Mouse (Mus musculus): Measurements from ENCODE around the gene Mettl7a1.
"Not testable (repeated sequence)": the region's sequence is repeated elsewhere in the genome, so short reads cannot be mapped to it uniquely, and the experiment has no call there.

Mettl7a1 gene

DNA sequence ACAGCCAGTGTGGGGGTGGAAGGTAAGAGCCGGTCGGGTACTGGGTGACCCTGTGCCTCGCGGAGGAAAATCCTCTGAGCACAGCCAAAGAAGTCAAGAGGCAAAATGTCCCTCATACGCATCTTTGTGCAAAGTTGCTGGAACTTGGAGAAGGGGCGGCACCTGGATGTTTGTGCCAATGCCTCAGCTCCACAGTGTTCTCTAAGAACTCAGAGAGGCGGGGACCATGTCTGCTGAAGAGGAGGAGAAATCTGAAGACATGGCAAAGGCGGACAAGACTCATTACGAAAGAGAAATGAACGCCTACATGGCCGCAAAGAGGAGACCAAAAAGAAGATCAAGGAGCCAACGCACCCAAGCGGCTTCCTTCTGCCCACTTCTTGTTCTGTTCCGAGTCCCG lies 2.4 kb upstream of the Mettl7a1 start:
- no peak for DNase-seq

DNA sequence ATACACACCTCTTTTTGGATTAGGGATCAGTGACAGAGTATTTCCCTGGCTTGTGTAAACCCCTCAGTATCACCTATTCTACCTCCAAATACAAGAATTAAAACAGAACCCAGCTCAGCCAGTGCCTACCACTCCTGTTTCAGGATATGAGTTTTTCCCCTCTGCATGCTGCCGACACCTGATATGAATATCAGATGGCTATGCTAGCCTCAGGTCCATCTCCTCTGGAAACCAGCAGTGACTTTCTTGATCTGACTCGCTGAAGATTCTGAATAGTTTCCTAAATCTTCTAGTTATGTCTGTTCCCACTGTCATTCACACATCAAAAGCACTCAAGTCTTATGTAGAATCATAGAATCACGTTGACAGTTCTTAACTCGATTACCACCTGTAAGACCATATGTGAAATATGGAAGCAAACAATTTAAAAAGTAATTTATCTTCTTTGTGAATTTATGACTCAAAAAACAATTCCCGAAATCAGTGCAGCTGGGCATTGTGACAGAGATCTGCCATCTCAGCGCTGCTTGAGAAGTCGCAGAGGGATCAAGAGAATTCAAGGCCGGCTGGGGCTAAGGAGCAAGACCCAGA lies 417 bp upstream of the Mettl7a1 start:
- DNase-seq = no peak

DNA sequence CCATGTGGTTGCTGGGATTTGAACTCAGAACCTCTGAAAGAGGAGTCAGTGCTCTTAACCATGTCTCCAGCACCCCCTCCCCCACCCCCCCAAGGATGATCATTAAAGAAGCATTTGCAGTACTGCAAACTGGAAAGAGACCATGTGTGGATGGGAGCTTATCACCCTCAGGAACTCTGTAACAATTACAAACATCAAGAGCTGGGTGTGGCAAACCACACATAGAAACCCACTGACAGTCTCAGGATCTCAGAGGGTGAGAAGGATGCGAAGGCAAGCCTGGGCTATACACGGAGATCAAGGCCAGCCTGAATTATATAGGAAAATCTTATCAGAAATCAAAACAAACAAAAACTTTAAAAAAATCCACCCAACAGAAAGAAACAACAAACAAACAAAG lies 2.3 kb downstream of the Mettl7a1 start:
- no peak for DNase-seq

DNA sequence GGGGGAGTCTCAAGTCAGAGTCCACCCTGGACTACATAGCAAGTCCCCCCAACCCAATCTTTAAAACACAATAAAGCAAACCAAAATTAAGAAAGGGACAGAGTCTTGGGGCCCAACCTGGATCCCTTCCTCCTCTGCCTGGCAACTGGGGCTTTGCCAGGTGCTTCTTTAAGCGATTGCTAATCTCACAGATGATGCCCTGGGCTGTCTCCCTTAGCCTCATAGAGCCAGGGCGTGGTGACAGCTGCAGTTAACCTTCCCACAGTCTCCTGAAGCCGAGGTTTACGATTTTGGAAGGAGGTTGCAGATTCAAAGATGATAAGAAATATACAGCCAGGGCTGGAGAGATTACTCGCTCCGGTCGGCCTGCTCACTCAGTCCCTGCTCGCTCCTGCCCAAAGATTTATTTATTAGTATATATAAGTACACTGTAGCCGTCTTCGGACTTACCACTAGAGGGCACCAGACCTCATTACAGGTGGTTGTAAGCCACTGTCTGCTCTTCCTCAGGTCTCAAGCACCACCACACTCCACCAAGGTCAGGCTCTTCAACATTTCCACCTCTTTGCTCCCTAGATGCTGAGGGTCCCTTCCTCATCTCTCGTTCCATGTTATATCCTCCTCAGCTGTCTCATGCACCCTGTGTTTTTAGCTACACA lies 3.6 kb downstream of the Mettl7a1 start:
- DNase-seq = peak; percentile 48 to 54

DNA sequence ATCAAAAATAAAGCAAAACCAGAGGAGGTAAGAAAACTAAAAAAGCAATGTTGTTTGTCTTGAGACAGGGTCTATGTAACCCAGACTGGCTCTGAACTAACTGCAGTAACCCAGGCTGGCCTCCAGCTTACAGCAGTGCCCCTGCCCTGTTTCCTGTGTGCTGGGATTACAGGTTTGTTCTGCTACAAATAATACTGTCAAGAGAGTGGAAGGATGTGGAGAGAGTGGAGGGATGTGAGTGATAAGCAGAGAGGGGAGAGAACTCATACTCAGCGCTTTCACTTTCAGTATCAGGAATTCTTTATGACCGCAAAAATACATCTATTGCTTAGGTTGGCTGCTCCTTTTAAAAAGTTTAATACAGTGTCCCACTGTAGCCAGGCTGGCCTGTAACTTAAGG lies 8.4 kb downstream of the Mettl7a1 start:
- DNase-seq = no peak

DNA sequence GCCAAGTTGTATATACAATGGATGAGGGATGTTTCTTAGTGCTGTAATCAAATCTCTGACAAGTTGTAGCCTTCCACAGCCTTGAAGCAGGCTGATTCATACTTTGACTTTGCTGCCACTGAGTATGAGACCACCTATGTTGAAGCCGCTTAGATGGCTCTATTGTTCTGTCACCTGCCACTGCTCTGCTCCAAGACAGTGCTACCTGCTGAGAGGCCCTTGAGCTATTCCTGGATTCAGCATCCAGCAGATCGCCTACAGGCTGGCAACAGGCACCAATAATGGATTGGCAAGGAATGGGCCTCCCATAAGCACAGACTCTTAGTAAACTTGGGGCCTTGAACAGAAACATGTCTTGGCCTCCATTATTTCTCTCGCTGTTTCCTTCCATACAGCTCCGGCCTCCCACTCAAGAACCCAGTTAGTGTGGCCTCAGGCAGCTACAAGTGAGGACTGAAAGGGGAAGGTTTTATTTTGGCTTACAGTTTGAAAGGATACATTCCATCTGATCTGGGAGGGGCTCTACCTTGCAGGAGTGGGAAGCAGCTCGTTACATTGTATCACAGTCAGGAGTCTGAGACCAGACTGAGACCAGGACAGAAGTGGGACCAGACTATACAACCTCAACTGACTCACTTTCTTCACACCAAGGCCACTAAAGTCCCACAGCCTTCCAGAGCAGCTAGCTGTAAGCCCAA lies 10.7 kb downstream of the Mettl7a1 start:
- no peak for DNase-seq

DNA sequence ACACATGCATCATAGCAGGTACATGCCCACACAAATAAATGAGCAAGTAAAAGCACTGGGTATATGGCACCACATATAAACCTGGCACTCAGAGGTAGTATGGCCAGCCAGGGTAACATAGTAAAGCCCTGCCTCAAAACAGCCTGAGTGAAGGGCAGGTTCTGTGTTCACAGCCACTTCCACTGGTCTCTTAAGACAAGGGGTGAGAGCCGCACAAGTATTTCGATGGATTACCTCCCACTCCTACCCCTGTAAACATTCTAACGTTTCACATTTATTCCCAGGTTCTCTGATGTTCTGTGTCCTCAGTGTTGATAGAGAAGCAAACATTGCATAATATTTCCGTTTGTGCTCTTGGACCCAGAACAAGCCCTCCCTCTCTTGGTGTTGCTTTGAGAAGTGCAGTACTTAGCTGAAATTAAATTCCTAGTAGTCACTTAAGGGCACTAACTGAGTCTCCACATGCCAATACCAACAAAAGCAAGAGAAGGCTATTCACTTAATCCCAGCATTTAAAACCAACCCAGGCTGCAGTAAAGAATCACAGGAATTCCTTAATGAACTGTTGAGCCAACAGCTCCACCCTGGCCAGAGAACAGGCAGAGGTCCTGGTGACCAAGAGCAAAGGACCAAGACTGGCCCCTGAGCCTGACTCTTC lies 14.2 kb downstream of the Mettl7a1 start:
- DNase-seq = not testable (repeated sequence)

DNA sequence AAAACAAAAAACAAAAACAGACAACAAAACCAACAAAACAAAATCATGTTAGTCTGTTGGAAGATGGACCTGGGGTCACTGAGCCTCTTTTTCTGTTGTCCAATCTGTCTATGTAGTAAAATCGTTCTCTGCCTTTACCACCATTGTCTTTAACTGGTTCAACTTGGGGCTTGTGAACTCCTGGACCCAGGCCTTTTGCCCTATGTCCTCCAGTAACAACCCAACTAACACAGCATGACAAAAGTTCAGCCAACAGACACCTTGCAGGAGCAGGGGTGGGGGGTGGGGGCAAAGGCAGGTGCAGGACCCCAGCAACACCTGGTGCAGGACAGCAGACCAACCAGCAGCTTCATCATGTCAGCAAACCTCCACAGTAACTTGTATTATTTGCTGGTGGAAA lies 15.9 kb downstream of the Mettl7a1 start:
- DNase-seq = no peak

DNA sequence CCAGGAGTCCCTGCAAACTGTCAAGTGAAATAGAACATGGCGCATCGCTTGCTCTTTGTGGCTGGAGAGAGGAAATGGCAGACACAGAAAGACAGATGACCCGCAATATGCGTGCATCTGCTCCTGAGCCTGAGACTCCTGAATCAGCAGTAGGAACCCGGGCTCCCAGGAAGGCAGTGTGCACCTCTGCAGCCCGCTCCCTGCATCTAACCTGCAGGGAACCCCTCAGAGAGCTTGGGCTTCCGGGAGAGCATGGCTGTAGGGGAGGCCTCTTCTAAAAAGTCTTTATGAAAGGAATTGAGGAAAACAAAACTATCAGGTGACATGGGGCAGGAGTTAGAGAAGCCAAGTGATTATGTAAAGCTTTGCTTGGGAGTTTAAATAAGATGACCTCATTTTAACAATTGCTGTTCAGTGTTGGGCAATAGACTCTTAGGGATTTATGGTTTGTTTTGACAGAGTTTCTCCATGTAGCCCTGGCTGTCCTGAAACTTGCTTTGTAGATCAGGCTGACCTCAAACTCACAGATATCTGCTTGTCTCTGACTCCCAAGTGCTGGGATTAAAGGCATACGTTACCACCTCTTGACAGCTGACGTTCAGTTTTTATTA lies 16.5 kb downstream of the Mettl7a1 start:
- no peak for DNase-seq

DNA sequence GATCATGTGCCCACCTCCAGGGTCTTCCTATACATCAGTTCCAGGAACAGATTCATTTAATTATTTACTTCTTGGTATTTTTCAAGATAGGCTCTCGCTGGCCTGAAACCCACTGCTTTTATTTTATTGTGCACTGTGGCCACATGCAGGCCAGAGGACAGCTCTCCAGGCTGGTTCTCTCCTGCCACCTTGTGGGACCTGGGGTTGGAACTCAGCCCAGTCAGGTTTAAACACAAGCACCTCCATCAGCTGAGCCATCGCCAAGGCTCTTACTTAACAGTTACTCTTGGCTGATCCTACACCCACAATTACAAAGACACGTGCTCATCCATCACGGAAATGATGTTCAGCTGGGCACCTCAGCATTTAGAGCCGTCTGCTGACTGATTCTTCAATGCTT lies 17.2 kb downstream of the Mettl7a1 start:
- DNase-seq = peak in 1 of 2 experiments; percentile 13

DNA sequence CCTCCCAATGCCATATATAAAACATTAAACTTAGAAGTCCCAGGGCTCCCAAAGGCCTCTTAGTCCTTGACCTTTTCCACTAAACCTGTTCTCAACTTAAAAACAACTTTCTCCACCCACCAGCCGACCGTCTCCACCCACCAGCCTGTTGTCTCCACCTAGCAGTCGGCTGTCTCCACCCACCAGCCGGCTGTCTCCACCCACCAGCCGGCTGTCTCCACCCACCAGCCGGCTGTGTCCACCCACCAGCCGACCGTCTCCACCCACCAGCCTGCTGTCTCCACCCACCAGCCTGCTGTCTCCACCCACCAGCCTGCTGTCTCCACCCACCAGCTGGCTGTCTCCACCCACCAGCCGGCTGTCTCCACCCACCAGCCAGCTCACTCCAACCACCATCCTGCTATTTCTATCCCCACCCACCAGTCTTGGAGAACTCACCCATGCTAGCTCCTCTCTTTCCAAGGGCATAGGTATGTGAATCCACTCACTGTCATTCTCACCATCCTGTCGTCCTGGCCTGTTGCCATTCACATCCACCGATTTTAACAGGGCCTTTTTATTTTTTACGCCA lies 20.2 kb downstream of the Mettl7a1 start:
- DNase-seq = no peak

DNA sequence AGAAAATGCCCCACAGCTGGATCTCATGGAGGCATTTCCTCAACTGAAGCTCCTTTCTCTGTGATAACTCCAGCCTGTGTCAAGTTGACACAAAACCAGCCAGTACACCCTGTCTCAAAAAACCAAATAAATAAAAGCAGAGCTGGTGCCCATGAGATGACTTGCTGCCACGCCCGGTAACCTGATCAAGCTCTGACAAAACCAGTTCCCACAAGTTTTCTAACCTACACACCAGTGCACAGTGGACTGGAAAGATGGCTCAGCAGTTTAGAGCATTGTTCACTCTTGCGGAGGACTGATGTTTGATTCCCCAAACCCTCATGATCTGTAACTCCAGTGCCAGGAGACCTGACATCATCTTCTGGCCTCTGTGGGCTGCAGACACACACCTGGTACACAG lies 21.3 kb downstream of the Mettl7a1 start:
- no peak for DNase-seq

DNA sequence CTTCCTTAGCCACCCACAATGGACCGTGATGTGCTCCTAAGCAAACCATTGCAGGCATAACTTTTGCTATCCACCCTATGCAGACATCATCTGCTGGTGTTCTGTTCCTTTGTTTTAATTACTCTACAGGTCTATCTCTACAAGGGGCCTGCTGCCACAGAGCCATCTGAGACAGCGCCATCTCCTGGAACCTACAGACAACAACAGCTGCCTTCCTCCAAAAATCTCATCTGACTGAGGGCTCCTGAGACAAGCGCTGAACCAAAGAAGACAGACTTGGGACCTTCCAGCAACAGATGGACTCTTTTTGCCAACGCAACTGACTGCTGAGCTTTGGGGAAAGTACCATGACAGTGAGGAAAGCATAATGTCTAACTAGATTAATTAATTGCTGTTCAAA lies 24.1 kb downstream of the Mettl7a1 start:
- peak in 1 of 2 experiments; percentile 7 for DNase-seq

DNA sequence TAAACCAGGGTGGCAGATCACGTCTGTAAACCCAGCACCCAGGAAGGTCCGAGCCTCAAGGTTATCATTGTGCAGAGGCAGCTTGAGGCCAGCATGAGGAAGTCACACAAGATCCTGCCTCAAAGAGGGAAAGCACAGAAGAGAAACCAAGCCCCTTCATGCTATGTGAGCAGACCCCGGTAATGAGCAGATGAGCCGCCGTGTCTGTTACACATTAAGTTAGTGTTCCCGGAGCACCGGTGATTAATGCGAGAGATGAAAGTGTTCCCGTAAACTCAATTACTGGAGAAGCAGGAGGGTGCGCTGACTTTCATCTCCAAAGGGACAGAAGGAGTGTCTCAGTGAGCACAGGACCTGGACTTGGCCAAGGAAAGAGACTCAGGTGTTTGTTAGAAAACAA lies 25.4 kb downstream of the Mettl7a1 start:
- DNase-seq = not testable (repeated sequence)

DNA sequence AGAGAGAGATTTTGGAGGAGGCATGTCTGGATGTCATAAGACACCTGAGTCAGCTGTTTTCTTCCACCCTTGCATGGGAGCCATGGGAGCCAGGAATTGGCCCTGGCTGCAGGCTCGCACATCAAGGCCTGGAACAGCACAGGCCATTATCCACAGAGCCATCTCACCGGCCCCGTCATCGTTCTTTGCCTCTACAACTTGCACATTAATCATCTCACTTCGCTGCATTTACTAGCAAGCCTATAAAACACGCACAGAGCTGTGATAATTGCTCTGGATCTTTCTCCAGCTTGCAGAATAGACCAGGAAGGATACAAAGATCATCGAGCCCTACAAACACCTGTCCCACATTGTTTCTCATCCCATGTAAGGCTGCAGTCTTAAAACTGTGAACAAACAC lies 26.8 kb downstream of the Mettl7a1 start:
- DNase-seq = no peak

DNA sequence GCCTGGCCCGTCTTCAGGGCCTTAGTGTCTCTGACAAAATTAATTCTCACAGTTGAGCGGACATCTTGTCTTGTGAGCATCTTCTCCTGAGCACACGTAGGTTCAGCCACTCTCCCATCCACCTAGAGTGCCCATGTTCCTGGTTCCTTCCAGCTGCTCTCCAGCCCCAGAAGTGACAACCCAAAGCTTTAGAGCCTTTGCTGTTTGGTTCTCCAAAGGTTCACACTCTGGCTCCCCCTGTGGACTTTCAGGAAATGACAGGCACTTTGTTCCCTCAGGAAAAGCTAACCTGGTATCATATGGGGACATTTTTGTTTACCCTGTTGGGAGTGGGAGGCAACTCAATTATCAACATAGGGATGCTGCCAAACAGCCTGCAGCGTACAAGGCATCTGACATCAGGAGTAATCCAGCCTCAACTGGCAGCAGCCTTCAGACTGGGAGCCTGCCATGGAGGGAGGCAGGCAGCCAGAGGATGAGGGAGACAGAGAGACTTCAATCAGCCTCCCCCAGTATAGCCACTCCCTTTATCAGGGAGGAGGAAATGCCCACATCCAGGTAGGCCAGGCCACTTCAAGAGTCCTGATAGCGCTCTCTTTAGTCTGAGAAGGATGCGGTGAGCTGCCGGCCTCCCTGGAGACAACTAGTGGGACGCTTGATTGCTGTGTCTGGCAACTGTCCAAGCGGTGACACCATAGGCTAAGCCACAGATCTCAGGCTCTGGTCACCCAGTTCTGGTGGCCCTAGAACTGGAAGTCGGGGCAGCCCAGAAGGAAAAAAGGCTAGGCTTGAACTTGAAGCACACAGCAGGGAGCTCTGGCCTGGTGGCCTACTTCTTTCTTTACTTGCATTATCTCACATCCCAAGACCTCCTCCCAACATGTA lies 28.4 kb downstream of the Mettl7a1 start:
- DNase-seq = not testable (repeated sequence)

DNA sequence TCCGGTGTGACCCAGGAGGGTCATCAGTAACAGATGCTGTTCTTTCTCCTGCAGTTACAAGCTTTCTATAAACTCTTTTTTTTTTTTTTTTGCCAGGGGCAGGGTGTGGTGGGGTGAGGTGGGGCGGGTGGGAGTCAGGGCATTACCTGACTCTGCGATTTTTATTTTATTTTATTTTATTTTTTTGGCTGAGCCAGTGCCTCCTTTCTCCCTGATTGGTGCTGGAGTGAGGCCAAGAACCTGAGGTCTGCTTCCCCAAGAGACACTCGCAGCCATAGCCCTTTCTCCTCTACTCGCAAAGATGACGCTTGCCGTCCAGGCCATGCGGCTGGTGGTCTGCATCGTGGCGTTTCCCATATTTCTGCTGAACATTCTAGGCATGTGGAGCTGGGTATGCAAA lies 30.7 kb downstream of the Mettl7a1 start, which contains the start of gene Mettl7a3:
TSS of gene Mettl7a3 (plus strand) at position 301 of the 400 bp plus-strand sequence.
- no peak for DNase-seq

DNA sequence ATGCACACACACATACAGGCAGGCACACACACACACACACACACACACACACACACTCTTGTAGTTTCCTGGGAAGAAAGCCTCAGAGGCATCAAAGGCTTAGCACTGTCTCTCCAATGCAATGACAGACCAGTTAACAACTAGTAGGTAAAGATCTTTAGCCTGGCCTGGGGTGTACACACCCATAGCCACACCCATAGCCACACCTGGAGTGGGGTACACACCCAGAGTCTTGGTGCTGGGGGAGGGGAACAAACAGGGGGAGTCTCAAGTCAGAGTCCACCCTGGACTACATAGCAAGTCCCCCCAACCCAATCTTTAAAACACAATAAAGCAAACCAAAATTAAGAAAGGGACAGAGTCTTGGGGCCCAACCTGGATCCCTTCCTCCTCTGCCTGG lies 33.4 kb downstream of the Mettl7a1 start:
- DNase-seq = not testable (repeated sequence)

DNA sequence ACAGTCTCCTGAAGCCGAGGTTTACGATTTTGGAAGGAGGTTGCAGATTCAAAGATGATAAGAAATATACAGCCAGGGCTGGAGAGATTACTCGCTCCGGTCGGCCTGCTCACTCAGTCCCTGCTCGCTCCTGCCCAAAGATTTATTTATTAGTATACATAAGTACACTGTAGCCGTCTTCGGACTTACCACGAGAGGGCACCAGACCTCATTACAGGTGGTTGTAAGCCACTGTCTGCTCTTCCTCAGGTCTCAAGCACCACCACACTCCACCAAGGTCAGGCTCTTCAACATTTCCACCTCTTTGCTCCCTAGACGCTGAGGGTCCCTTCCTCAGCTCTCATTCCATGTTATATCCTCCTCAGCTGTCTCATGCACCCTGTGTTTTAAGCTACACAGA lies 33.9 kb downstream of the Mettl7a1 start:
- peak; percentile 70 to 73 for DNase-seq

DNA sequence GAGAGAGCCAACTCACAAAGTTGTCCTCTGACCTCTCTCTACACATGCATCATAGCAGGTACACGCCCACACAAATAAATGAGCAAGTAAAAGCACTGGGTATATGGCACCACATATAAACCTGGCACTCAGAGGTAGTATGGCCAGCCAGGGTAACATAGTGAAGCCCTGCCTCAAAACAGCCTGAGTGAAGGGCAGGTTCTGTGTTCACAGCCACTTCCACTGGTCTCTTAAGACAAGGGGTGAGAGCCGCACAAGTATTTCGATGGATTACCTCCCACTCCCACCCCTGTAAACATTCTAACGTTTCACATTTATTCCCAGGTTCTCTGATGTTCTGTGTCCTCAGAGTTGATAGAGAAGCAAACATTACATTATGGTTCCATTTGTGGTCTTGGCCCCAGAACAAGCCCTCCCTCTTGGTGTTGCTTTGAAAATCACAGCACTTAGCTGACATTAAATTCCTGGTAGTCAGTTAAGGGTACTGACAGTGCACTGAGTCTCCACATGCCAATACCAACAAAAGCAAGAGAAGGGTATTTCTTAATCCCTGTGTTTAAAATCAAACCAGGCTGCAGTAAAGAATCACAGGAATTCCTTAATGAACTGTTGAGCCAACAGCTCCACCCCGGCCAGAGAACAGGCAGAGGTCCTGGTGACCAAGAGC lies 37.5 kb downstream of the Mettl7a1 start:
- DNase-seq = not testable (repeated sequence)

DNA sequence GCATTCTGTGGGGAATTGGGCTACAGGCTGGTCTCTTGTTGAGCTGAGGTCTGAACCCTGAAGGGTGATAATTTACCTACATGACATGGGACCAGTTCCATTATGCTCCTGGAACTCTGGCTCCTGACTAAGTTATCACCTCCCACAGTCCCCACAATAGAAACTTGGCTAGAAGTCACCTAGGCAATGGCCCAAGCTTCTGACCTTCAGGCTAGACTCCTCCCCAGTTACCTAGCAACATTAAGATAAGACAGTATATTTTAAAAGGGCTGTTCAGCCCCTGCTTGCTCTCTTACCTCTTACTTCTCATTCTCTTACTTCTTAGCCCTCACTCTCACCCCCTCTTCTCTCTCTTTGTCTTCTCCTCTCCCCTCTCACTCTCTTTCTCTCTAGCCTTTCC lies 41.5 kb downstream of the Mettl7a1 start:
- no peak for DNase-seq
